Mouse (Mus musculus) G1E (cell line): ENCODE measurements around the gene Atg5. TPM values are rescaled to one million over a fixed set of nuclear protein-coding genes. Genes with fewer than 3 reads are reported as not detected.

ENCODE experiments used
- ATAC-seq: 2 replicates; pipeline ENCODE4 v1.8.0; 2016; ENCODE audit warnings: mild to moderate bottlenecking; ENCODE audit not compliant: insufficient number of reproducible peaks, poor library complexity, low FRiP score, severe bottlenecking; ENCODE audit errors: extremely low read depth
- DNase-seq: peaks from one replicate; pipeline ENCODE4 v3.0.0; 2012; ENCODE audit warnings: low spot score
- H3K27me3 ChIP-seq: 2 replicates; pipeline ENCODE4 v1.6.1; 2012; ENCODE audit warnings: mild to moderate bottlenecking, low read length, inconsistent platforms; ENCODE audit not compliant: insufficient read depth
- H3K36me3 ChIP-seq: replicated peaks from 2 replicates; pipeline ENCODE3; 2012; ENCODE audit warnings: mild to moderate bottlenecking, inconsistent platforms
- H3K4me1 ChIP-seq: 2 replicates; pipeline ENCODE4 v1.6.1; 2012; ENCODE audit warnings: low read depth, low read length, inconsistent platforms, mixed read lengths; ENCODE audit not compliant: insufficient read depth
- H3K4me3 ChIP-seq: 2 replicates; pipeline ENCODE4 v1.5.1; 2012; ENCODE audit warnings: low read depth, mild to moderate bottlenecking, inconsistent platforms, low read length, moderate library complexity, mixed read lengths
- H3K9me3 ChIP-seq: replicated peaks from 2 replicates; pipeline ENCODE4 v1.6.1; 2012; ENCODE audit warnings: inconsistent platforms
- CTCF ChIP-seq: IDR thresholded peaks from 2 replicates; pipeline ENCODE4 v1.5.1; 2012; ENCODE audit warnings: low read depth, low read length, inconsistent platforms, mixed read lengths
- GATA1 ChIP-seq: IDR thresholded peaks from 2 replicates; pipeline ENCODE4 v1.6.1; 2012; ENCODE audit warnings: borderline replicate concordance, low read length, inconsistent platforms, mixed read lengths
- GATA2 ChIP-seq: IDR thresholded peaks from 2 replicates; pipeline ENCODE4 v1.6.1; 2012; ENCODE audit warnings: low read depth, low read length, inconsistent platforms, borderline replicate concordance
- POLR2AphosphoS5 ChIP-seq: IDR thresholded peaks from 2 replicates; pipeline ENCODE4 v1.6.1; 2012; ENCODE audit warnings: low read depth, low read length, inconsistent platforms; ENCODE audit not compliant: insufficient replicate concordance
- TAL1 ChIP-seq: conservative IDR thresholded peaks from 2 replicates; pipeline ENCODE4 v1.6.1; 2012; ENCODE audit warnings: low read depth, low read length, inconsistent platforms, mixed read lengths
- polyA plus RNA-seq: library from polyadenylated mRNA; stranded (reverse); fragments of >175 nt; gene quantifications from 2 replicates; pipeline ENCODE4 v1.2.3, GENCODE M21; 2012
- total RNA-seq, 2 experiments: library from RNA; stranded (forward) in 1 of 2; stranded (reverse) in 1 of 2; fragments of 200-1000 nt in 1 of 2; fragments of >200 nt in 1 of 2; fragmentation: Nextera tagmentation in 1 of 2; gene quantifications; 2 replicates each; pipeline ENCODE4 v1.2.3; 2014 to 2017

The Atg5 gene
- total and polyA plus RNA-seq, 3 experiments: 4.4 to 23.3 (median 23.2) TPM

DNA sequence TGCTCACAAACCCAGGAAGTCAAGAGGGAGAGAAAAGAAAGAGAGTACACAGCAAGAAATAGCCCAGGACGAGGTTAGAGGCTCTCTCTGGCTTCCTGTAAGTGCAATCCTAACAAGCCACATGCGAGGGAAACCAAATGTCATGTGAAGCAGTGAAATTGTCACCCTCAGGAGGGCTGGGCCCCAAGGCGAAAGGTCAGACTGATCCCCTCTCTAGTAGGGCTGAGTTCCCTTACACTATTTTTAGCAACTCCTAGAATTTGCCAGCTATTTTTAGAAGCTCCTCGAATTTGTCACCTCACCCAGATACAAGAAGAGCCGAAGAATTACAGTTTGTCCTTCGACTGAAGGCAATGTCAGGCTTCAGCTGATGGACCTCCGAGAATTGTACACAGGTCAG, 135.3 kb downstream of the Atg5 start:
- DNase-seq (no peak), ATAC-seq (no peak)
- Histone ChIP-seq H3K27me3 (no peaks in the 10 kb centered on the region), H3K4me3 (no peak overlapping the region), H3K9me3 (no peaks in the 10 kb centered on the region), H3K4me1 (peaks cover 14% of the 10 kb centered on the region), H3K36me3 (no peaks in the 10 kb centered on the region)
- TF ChIP-seq GATA2: no peak
- no peak for TF ChIP-seq CTCF
- TF ChIP-seq TAL1: no peak
- no peak for TF ChIP-seq POLR2AphosphoS5
- no peak for TF ChIP-seq GATA1

DNA sequence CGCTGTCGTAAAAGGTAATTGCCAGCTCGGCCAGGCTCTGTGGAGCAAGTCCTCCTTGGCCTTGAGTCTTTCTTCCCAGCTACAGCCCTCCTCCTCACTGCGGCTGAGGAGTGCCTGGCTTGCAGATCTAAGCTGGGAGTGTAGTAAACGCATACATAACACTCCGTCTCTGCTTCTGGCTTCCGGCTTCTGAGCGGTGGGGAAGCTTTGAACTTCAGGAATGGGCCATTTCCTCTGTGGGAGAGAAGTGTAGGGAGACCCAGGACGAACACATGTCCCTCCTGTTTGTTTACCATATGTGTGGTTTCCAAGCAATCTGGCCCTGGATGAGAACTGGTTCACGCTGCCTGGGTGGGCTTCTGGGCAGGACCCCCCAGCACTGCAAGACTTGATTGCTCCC, 140.9 kb downstream of the Atg5 start:
- no peak for TF ChIP-seq CTCF
- no peak for TF ChIP-seq GATA1
- no peak for TF ChIP-seq GATA2
- no peak for TF ChIP-seq TAL1
- TF ChIP-seq POLR2AphosphoS5: no peak
- no peak for DNase-seq
- peaks cover 8% of the 10 kb centered on the region for H3K4me1 ChIP-seq
- H3K27me3 ChIP-seq: no peaks in the 10 kb centered on the region
- no peak overlapping the region for H3K4me3 ChIP-seq
- ATAC-seq: no peak
- no peaks in the 10 kb centered on the region for H3K36me3 ChIP-seq
- no peaks in the 10 kb centered on the region for H3K9me3 ChIP-seq

DNA sequence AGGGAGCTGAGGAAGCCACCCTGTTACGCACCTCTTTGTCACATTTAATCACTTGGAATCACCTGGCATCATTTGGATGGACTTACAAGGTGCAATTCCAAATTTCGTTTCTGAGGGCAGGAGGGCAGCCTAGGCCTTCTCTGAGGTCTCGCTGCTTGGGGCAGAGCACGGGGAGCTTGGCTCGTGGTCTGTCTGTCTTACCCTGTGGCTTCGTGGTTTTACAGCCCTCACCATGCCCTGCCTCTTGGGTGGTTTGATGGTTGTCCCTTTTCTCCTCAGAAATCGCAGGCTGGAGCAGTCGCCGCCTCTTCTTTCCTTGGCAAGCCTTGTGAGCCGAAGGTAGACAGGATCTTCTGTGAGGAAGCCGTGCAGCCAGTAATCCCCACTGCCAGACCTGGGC, 141.8 kb downstream of the Atg5 start:
- H3K4me3 ChIP-seq: no peak overlapping the region
- H3K9me3 ChIP-seq: no peaks in the 10 kb centered on the region
- no peak for DNase-seq
- peaks cover 8% of the 10 kb centered on the region for H3K4me1 ChIP-seq
- no peak for TF ChIP-seq GATA2
- no peak for TF ChIP-seq GATA1
- TF ChIP-seq CTCF: no peak
- TF ChIP-seq POLR2AphosphoS5: no peak
- TF ChIP-seq TAL1: no peak
- H3K27me3 ChIP-seq: no peaks in the 10 kb centered on the region
- H3K36me3 ChIP-seq: no peaks in the 10 kb centered on the region
- ATAC-seq: no peak

Other genes starting within 250 kb of the Atg5 start
- 16.2 and 20.2 TPM in 2 replicates for gene Crybg1, start 119.5 kb upstream of the Atg5 start, total RNA-seq (2014; fragmentation: Nextera tagmentation)
- 13.4 and 13.9 TPM in 2 replicates for gene Crybg1, start 119.5 kb upstream of the Atg5 start, total RNA-seq (2017)
- gene Crybg1, start 119.5 kb upstream of the Atg5 start, polyA plus RNA-seq: 4.5 and 4.7 TPM in 2 replicates